Mouse (Mus musculus) ES-E14 (cell line): ENCODE measurements at regions not wholly inside any gene's neighbourhood (a gene's known extent, or its start where the extent isn't known, plus 50 kb on each side); places are given as distances from the start of the nearest gene placed in this dataset.

Experiments
- CHD2 ChIP-seq: IDR thresholded peaks from 2 replicates; pipeline ENCODE4 v1.6.1; 2014; ENCODE audit warnings: mild to moderate bottlenecking, low read depth, low read length, inconsistent platforms
- ZC3H11A ChIP-seq: IDR thresholded peaks from 2 replicates; pipeline ENCODE4 v1.6.1; 2012; ENCODE audit warnings: low read depth, mild to moderate bottlenecking, inconsistent platforms, low read length, borderline replicate concordance

GRCm38 (mm10) chr9:90385047-90385446, 114.4 kb upstream of the Tbc1d2b start:
- TF ChIP-seq CHD2, result no peak
- TF ChIP-seq ZC3H11A, result no peak
